Mouse (Mus musculus) C2C12 (cell line): ENCODE measurements at regions not wholly inside any gene's neighbourhood (a gene's known extent, or its start where the extent isn't known, plus 50 kb on each side); places are given as distances from the start of the nearest gene placed in this dataset.

Source experiments
- CEBPB ChIP-seq: IDR thresholded peaks from one replicate; pipeline ENCODE4 v1.6.1; 2011; ENCODE audit warnings: low read depth, mild to moderate bottlenecking, control low read depth, moderate library complexity
- CTCF ChIP-seq: IDR thresholded peaks from one replicate; pipeline ENCODE4 v1.5.1; 2011; ENCODE audit not compliant: control insufficient read depth, insufficient read depth, insufficient read length
- MAX ChIP-seq: IDR thresholded peaks from one replicate; pipeline ENCODE4 v1.6.1; 2011; ENCODE audit warnings: mild to moderate bottlenecking, control low read depth
- MYOD1 ChIP-seq: IDR thresholded peaks from one replicate; pipeline ENCODE4 v1.6.1; 2011; ENCODE audit warnings: low read depth; ENCODE audit not compliant: control insufficient read depth, insufficient read length
- MYOG ChIP-seq: IDR thresholded peaks from one replicate; pipeline ENCODE4 v1.6.1; 2011; ENCODE audit not compliant: control insufficient read depth, insufficient read length; ENCODE audit errors: extremely low read depth
- USF1 ChIP-seq: IDR thresholded peaks from one replicate; pipeline ENCODE4 v1.6.1; 2011; ENCODE audit warnings: low read depth, mild to moderate bottlenecking, control low read depth, moderate library complexity

DNA sequence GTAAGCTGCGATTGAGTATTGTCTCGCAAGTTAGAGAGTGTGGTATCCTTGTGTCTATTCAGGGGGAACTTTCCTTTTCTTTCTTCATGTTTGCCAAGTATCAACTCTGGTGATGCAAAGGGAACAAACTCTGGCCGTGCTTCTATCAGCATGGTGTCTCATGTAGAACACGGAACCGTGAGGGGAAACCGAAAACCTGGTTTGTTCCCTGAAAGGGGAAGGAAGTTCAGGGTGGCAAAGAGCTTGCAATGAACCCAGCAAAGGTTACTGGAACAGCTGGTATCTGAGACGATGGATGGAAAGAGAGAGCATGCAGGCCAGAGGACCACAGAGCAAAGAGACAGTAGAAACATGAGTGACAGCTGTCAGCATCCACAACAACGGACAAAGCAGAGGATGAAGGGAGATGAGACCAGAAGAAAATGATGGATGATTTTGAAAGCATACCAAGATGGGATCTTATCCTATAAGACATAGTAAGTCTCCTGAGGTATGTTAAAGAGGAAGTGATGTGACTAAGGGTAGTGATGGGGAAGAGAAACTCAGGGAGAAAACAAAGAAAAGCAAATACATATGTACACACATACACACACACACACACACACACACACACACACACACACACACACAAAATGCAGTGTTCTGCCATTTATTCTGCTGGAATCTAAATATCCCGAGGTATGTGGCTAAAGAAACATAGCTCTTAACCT lies 199.8 kb upstream of the Peli2 start:
- TF ChIP-seq CTCF: no peak
- no peak for TF ChIP-seq CEBPB
- TF ChIP-seq MYOG: no peak
- TF ChIP-seq MYOD1: no peak
- no peak for TF ChIP-seq MAX
- TF ChIP-seq USF1: no peak
